Mouse (Mus musculus) inflammation-experienced regulatory T-cells, adult 16 weeks (primary cell): ENCODE measurements around the gene Olfr828. TPM values are rescaled to one million over a fixed set of nuclear protein-coding genes. Genes with fewer than 3 reads are reported as not detected.

Experiments
- polyA plus RNA-seq: library from polyadenylated mRNA; unstranded; fragments of 100-300 nt; shearing (Covaris generic); gene quantifications from one replicate; pipeline ENCODE4 v1.2.1, GENCODE M21; 2017

The Olfr828 gene
- not detected for polyA plus RNA-seq

GRCm38 (mm10) chr9:18819426-18819825 lies at the start of gene Olfr828:
Gene Olfr828, minus strand, starts transcription at chr9:18819526.

GRCm38 (mm10) chr9:18854633-18855032 lies 35.3 kb upstream of the Olfr828 start, which contains the start of gene Olfr829:
Gene Olfr829, plus strand, starts transcription at chr9:18854933.

Other genes starting within 250 kb of the Olfr828 start
- 1.1 TPM for gene Muc16, start 145.0 kb downstream of the Olfr828 start, polyA plus RNA-seq
- not detected for gene Olfr24, start 55.5 kb downstream of the Olfr828 start, polyA plus RNA-seq
- not detected for gene Olfr829, start 35.4 kb upstream of the Olfr828 start, polyA plus RNA-seq
- gene Olfr830, start 55.2 kb upstream of the Olfr828 start, polyA plus RNA-seq = not detected
- not detected for gene Olfr832, start 117.6 kb upstream of the Olfr828 start, polyA plus RNA-seq
- gene Olfr834, start 168.5 kb upstream of the Olfr828 start, polyA plus RNA-seq = not detected
- not detected for gene Olfr835, start 213.2 kb upstream of the Olfr828 start, polyA plus RNA-seq